Mouse (Mus musculus): ENCODE data around the gene Psg16. TPM values are rescaled to one million over a fixed set of nuclear protein-coding genes. Genes with fewer than 3 reads are reported as not detected.
A peak's percentile ranks its signal among the peaks of the same experiment; 100 is the strongest.

Gene Psg16
- polyA plus RNA-seq, 1 experiment from 2014 or later: 0.39 TPM

- H3K4me2 ChIP-seq (ENCODE audit: low read depth, low read length, severe bottlenecking): no peak overlapping the region
- H3K4me1 ChIP-seq (replicated peaks; ENCODE audit: control insufficient read depth, insufficient read depth, low read length): no peaks in the 10 kb centered on the region
- no peak overlapping the region for H3K27ac ChIP-seq (ENCODE audit: low read depth, low read length)
- no peaks in the 10 kb centered on the region; the same call in 1 of the 2 replicates for H3K9me3 ChIP-seq (ENCODE audit: control insufficient read depth, low read length)
- H3K4me3 ChIP-seq (ENCODE audit: low read depth, low read length): no peak overlapping the region
- no peak overlapping the region for H3K9ac ChIP-seq (ENCODE audit: low read length)
- 92% methylated on average over 1 of the region's 1 CpGs for WGBS
- ATAC-seq (replicated peaks; ENCODE audit: low FRiP score): no peak
- no peaks in the 10 kb centered on the region for H3K27me3 ChIP-seq (ENCODE audit: control insufficient read depth, insufficient read depth, low read length)
- no peak for DNase-seq (ENCODE audit: low spot score)
- H3K36me3 ChIP-seq (ENCODE audit: control insufficient read depth, insufficient read depth, low read length): no peaks in the 10 kb centered on the region
Observed at GRCm38 (mm10) chr7:17135307-17135706, 61.5 kb downstream of the Psg16 start.

GRCm38 (mm10) chr7:17149931-17150330 is 76.1 kb downstream of the Psg16 start, which contains the start of gene Ceacam3:
Gene Ceacam3 (plus strand): TSS chr7:17150282.
- Histone ChIP-seq H3K4me2 (ENCODE audit: low read depth, low read length, severe bottlenecking) (no peak within 1 kb of the TSS), H3K27ac (ENCODE audit: low read depth, low read length) (no peak within 1 kb of the TSS), H3K9ac (ENCODE audit: low read length) (no peak within 1 kb of the TSS), H3K36me3 (ENCODE audit: control insufficient read depth, insufficient read depth, low read length) (no peaks in the 10 kb centered on the region), H3K9me3 (ENCODE audit: control insufficient read depth, low read length) (peaks cover 8% of the 10 kb centered on the region; the same call in 1 of the 2 replicates), H3K4me1 (replicated peaks; ENCODE audit: control insufficient read depth, insufficient read depth, low read length) (no peaks in the 10 kb centered on the region), H3K27me3 (ENCODE audit: control insufficient read depth, insufficient read depth, low read length) (no peaks in the 10 kb centered on the region), H3K4me3 (ENCODE audit: low read depth, low read length) (no peak within 1 kb of the TSS)
- WGBS: 92% methylated on average over 2 of the region's 2 CpGs
- no peak for DNase-seq (ENCODE audit: low spot score)
- no peak for ATAC-seq (replicated peaks; ENCODE audit: low FRiP score)

GRCm38 (mm10) chr7:17155634-17156033 is 81.8 kb downstream of the Psg16 start:
- no peaks in the 10 kb centered on the region for H3K27me3 ChIP-seq (ENCODE audit: control insufficient read depth, insufficient read depth, low read length)
- 39% methylated on average over 2 of the region's 2 CpGs for WGBS
- H3K9me3 ChIP-seq (ENCODE audit: control insufficient read depth, low read length): peaks cover 2% of the 10 kb centered on the region; the same call in 1 of the 2 replicates
- H3K4me2 ChIP-seq (ENCODE audit: low read depth, low read length, severe bottlenecking): no peak overlapping the region
- H3K36me3 ChIP-seq (ENCODE audit: control insufficient read depth, insufficient read depth, low read length): no peaks in the 10 kb centered on the region
- DNase-seq (ENCODE audit: low spot score) (no peak), ATAC-seq (replicated peaks; ENCODE audit: low FRiP score) (no peak)
- no peaks in the 10 kb centered on the region for H3K4me1 ChIP-seq (replicated peaks; ENCODE audit: control insufficient read depth, insufficient read depth, low read length)
- no peak overlapping the region for H3K9ac ChIP-seq (ENCODE audit: low read length)
- H3K4me3 ChIP-seq (ENCODE audit: low read depth, low read length): no peak overlapping the region
- H3K27ac ChIP-seq (ENCODE audit: low read depth, low read length): no peak overlapping the region

DNA sequence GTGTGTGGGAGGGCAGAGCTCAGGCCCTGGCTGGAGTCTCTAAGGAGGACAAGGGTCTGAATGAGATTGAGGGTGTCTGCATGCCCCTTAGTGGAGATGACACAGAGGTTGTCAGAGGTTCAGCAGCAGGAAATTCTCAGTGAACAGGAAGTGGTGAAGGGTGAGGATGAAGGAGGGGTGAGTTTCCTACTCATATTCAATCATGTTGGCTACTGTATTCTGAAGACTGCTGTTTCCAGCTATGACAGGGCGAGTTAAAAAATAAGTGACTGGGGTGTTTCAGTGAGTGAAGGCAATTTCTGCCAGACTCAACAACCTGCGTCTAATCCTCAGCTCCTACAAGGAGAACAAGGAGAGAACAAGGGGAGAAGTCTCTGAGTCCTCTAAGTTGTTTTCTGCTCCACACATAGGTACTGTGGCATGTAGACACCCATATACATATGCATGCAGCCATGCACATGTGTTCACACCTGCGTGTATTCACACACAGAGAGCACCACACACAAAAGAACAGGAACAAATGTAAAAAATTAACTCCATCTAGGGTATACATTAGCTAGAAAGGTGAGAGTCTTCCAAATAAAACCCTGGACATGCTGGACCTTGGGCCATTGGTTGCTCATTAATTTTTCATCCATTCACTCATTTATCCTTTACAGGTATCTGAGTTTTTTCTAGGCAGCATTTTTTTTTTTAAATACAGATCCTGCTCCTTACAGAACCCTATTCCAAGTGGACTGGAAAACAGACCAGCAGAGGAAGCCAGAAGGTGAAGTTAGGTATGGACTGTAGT is 83.2 kb downstream of the Psg16 start:
- 77% methylated on average over 3 of the region's 3 CpGs for WGBS
- peaks cover 2% of the 10 kb centered on the region; the same call in 1 of the 2 replicates for H3K9me3 ChIP-seq (ENCODE audit: control insufficient read depth, low read length)
- H3K4me2 ChIP-seq (ENCODE audit: low read depth, low read length, severe bottlenecking): no peak overlapping the region
- no peak overlapping the region for H3K9ac ChIP-seq (ENCODE audit: low read length)
- ATAC-seq (replicated peaks; ENCODE audit: low FRiP score) (no peak), DNase-seq (ENCODE audit: low spot score) (no peak)
- H3K36me3 ChIP-seq (ENCODE audit: control insufficient read depth, insufficient read depth, low read length): no peaks in the 10 kb centered on the region
- H3K4me3 ChIP-seq (ENCODE audit: low read depth, low read length): no peak overlapping the region
- no peak overlapping the region for H3K27ac ChIP-seq (ENCODE audit: low read depth, low read length)
- no peaks in the 10 kb centered on the region for H3K27me3 ChIP-seq (ENCODE audit: control insufficient read depth, insufficient read depth, low read length)
- H3K4me1 ChIP-seq (replicated peaks; ENCODE audit: control insufficient read depth, insufficient read depth, low read length): no peaks in the 10 kb centered on the region

- DNase-seq (ENCODE audit: low spot score) (no peak), ATAC-seq (replicated peaks; ENCODE audit: low FRiP score) (no peak)
- 87% methylated on average over 7 of the region's 7 CpGs for WGBS
- Histone ChIP-seq H3K4me2 (ENCODE audit: low read depth, low read length, severe bottlenecking) (no peak overlapping the region), H3K27me3 (ENCODE audit: control insufficient read depth, insufficient read depth, low read length) (no peaks in the 10 kb centered on the region), H3K36me3 (ENCODE audit: control insufficient read depth, insufficient read depth, low read length) (no peaks in the 10 kb centered on the region), H3K9me3 (ENCODE audit: control insufficient read depth, low read length) (no peaks in the 10 kb centered on the region; the same call in 1 of the 2 replicates), H3K27ac (ENCODE audit: low read depth, low read length) (no peak overlapping the region), H3K4me1 (replicated peaks; ENCODE audit: control insufficient read depth, insufficient read depth, low read length) (no peaks in the 10 kb centered on the region), H3K4me3 (ENCODE audit: low read depth, low read length) (no peak overlapping the region), H3K9ac (ENCODE audit: low read length) (no peak overlapping the region)
Observed at GRCm38 (mm10) chr7:17159011-17159410, 85.2 kb downstream of the Psg16 start.

GRCm38 (mm10) chr7:17171827-17172226 is 98.0 kb downstream of the Psg16 start:
- Histone ChIP-seq H3K9me3 (ENCODE audit: control insufficient read depth, low read length) (peaks cover 7% of the 10 kb centered on the region; the same call in 1 of the 2 replicates), H3K27ac (ENCODE audit: low read depth, low read length) (no peak overlapping the region), H3K36me3 (ENCODE audit: control insufficient read depth, insufficient read depth, low read length) (no peaks in the 10 kb centered on the region), H3K4me3 (ENCODE audit: low read depth, low read length) (no peak overlapping the region), H3K4me2 (ENCODE audit: low read depth, low read length, severe bottlenecking) (no peak overlapping the region), H3K9ac (ENCODE audit: low read length) (no peak overlapping the region), H3K4me1 (replicated peaks; ENCODE audit: control insufficient read depth, insufficient read depth, low read length) (no peaks in the 10 kb centered on the region), H3K27me3 (ENCODE audit: control insufficient read depth, insufficient read depth, low read length) (no peaks in the 10 kb centered on the region)
- 94% methylated on average over 4 of the region's 4 CpGs for WGBS
- ATAC-seq (replicated peaks; ENCODE audit: low FRiP score) (no peak), DNase-seq (ENCODE audit: low spot score) (peak; percentile 17)

Other genes with a start within 250 kb of the Psg16 start
- 11.0 and 11.6 TPM in 2 replicates for gene Prkd2, start 231.1 kb upstream of the Psg16 start, polyA plus RNA-seq (2014; fragmentation: Nextera tagmentation; extraction: Ambion mirVana)
- 4.8 and 7.0 TPM in 2 replicates for gene Dact3, start 198.7 kb upstream of the Psg16 start, polyA plus RNA-seq (2014; fragmentation: Nextera tagmentation; extraction: Ambion mirVana)
- gene Gng8, start 182.3 kb upstream of the Psg16 start, polyA plus RNA-seq (2014; fragmentation: Nextera tagmentation; extraction: Ambion mirVana): 7.3 and 7.4 TPM in 2 replicates
- gene Ptgir, start 167.6 kb upstream of the Psg16 start, polyA plus RNA-seq (2014; fragmentation: Nextera tagmentation; extraction: Ambion mirVana): 0.11 and 0.39 TPM in 2 replicates
- 276 and 285 TPM in 2 replicates for gene Calm3, start 149.9 kb upstream of the Psg16 start, polyA plus RNA-seq (2014; fragmentation: Nextera tagmentation; extraction: Ambion mirVana)
- gene Pnmal2, start 129.4 kb upstream of the Psg16 start, polyA plus RNA-seq (2014; fragmentation: Nextera tagmentation; extraction: Ambion mirVana): 12.3 and 13.0 TPM in 2 replicates
- gene Pnmal1, start 114.4 kb upstream of the Psg16 start, polyA plus RNA-seq (2014; fragmentation: Nextera tagmentation; extraction: Ambion mirVana): 20.4 and 22.7 TPM in 2 replicates
- 1.4 and 1.8 TPM in 2 replicates for gene Gm42372, start 91.0 kb upstream of the Psg16 start, polyA plus RNA-seq (2014; fragmentation: Nextera tagmentation; extraction: Ambion mirVana)
- 19.0 and 19.5 TPM in 2 replicates for gene Ccdc8, start 81.3 kb upstream of the Psg16 start, polyA plus RNA-seq (2014; fragmentation: Nextera tagmentation; extraction: Ambion mirVana)
- gene Ppp5c, start 46.1 kb upstream of the Psg16 start, polyA plus RNA-seq (2014; fragmentation: Nextera tagmentation; extraction: Ambion mirVana): 123 and 132 TPM in 2 replicates
- gene Hif3a, start 11.6 kb upstream of the Psg16 start, polyA plus RNA-seq (2014; fragmentation: Nextera tagmentation; extraction: Ambion mirVana): 8.6 and 10.4 TPM in 2 replicates
- not detected in 2 replicates for gene Ceacam3, start 76.2 kb downstream of the Psg16 start, polyA plus RNA-seq (2014; fragmentation: Nextera tagmentation; extraction: Ambion mirVana)
- gene Psg29, start 129.4 kb downstream of the Psg16 start, polyA plus RNA-seq (2014; fragmentation: Nextera tagmentation; extraction: Ambion mirVana): not detected in 2 replicates